Mouse (Mus musculus) spleen, embryonic (tissue): ENCODE results near the gene Chsy1.

Source experiments
- CTCF ChIA-PET: fragments of 350-600 bp; sonication (Branson Sonifier 250); formaldehyde crosslinking; loops from one replicate; lab custom pipeline; 2022; lab: Charles Lee

Gene Chsy1

DNA sequence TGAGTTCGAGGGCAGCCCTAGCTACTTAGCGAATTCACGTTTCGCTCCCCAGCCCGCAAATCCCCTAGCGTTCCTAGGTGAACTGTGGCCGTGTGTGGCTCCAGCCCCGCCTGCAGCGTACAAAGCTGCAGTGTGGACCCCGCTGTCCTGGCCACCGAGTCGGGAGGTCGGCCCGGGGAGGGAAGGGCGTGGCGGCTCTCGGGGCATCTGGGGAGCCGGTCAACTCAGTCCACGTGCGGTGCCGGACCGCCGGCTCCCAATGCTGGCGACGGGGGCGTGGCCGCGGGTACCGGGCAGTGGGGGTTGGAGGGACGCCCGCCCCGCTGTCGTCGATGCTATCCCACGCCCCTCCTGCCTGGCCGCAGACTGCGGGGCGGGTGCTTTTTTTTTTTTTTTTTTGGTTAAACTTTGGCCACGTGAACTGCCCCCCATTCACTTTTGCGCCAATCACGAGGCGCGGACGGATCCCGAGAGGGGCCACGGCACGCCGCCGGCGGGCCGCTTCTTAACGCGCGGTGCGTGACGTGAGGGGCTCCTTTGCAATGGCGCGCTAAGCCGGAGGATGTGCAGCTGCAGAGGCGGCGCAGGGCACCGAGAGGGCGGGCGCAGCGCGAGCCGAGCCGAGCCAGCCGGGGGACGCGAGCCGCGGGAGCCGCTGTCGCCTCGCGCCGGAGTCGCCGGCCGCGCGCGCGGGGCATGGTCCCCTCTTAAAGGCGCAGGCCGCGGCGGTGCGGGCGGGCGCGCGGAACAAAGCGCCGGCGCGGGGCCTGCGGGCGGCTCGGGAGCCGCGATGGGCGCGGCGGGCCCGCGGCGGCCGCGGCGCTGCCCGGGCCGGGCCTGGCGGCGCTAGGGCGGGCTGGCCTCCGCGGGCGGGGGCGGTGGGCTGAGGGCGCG lies at the start of gene Chsy1:
Gene Chsy1, plus strand, starts transcription at position 555 of the 894 bp plus-strand sequence.
- CTCF ChIA-PET, result no interaction called here

- CTCF ChIA-PET, result interaction anchor here (0.6 to 0.8 kb wide), 2 partner anchors 18 to 19 kb away, joined by 3 read pairs; no protein-coding TSS in a partner anchor
Measured at GRCm38 (mm10) chr7:66060066-66060956, 49.0 kb upstream of the Chsy1 start.

DNA sequence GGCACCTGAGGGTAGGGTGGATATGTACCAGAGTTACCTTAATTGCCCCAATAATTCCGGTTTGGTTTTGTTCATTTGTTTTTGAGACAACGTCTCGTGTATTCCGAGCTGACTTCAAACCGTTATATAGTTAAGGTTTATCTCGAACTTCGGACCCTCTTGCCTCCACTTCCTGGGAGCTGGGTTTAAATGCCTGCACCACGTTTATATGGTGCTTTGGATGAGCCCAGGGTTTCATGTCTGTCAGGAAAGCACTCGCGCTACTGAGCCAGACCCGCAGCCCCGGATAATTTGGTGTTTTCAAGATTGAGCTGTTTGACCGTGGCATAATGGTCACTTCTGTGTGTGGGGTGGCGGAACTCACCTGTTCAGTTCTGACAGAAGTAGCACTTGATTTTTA lies 48.3 kb upstream of the Chsy1 start:
- CTCF ChIA-PET, result interaction anchor here (0.8 kb wide), 1 partner anchor 17 kb away, joined by 3 read pairs; no protein-coding TSS in a partner anchor

GRCm38 (mm10) chr7:66076411-66076810 lies 32.9 kb upstream of the Chsy1 start:
- CTCF ChIA-PET, result no interaction called here

DNA sequence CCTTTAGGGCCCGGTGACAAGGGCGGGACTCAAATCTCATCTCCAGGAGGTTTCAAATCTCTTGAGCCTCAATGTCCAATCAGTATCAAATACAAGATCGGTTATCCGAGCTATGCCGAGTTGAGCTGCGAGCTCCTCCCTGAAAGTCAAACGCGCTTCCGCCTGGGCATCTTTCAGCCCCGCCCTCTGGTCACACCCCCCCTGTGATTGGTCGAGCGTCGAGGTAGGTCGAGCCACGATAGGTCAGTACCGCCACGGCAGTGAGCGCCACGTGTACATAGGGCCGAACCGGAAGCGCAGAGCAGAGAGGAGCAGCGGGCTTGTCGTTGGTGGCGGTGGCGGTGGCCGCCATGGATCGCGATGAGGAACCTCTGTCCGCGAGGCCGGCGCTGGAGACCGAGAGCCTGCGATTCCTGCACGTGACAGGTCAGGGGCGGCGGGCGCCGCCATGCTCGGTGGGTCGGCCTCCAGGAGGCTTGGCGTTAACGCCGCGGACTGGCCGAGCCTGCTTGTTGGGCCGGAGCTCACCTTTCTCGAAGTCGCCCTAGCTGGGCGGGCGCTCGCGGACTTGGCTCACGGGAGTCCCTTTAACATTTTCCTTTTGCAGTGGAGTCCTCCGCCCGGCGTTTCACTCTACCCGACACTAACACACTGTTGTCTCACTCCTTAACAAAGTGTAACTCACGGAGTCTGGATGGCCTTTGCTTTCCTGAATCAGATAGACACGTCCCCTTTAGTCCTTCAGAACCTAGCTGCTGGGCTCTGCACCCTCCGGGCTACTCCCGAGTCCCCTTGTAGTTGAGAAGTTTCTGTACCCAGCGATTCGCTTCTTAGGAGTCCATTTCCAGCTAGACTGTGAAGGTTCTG lies 29.7 kb upstream of the Chsy1 start, which contains the start of gene Selenos:
Gene Selenos, plus strand, starts transcription at position 286 of the 867 bp plus-strand sequence.
- CTCF ChIA-PET, result interaction anchor here (0.6 kb wide), 2 partner anchors 19 to 160 kb away, joined by 3 read pairs; no protein-coding TSS in a partner anchor

DNA sequence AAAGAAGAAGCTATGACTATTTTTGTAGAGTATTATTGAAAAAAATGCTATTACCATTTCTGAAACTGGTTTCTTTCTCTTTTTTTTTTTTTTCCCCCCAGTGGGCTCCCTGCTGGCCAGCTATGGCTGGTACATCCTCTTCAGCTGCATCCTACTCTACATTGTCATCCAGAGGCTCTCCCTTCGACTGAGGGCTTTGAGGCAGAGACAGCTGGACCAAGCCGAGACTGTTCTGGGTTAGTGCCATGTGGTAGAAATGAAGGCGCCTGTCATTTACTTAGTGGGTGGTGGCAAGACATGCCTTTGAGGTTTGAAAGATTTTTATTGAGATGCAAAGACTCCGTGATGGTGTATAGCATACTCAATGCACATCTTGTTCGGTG lies 29.1 kb upstream of the Chsy1 start:
- CTCF ChIA-PET, result interaction anchor here (0.6 kb wide), 1 partner anchor 159 kb away, joined by 3 read pairs; no protein-coding TSS in a partner anchor

GRCm38 (mm10) chr7:66083757-66084156 lies 25.6 kb upstream of the Chsy1 start:
- CTCF ChIA-PET, result no interaction called here

DNA sequence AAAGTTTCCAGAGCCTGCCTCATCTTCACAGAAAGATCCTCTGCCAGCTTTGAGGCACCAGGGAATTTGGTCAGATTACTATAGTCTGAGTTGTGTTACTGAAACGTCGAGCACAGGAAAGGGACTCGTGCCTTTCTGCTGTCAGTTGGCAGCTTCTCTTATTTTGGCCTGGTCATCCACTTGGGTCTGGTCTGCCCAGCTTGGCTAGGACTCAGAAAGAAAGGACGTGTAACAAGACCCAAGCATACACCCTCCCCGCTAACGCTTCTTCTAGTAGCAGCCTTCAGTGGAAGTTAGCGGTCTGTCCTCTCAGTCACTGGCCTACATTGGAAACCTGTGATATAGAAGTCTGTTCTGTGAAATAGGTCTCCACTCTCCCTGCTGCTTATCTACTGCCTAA lies 24.8 kb upstream of the Chsy1 start:
- CTCF ChIA-PET, result no interaction called here

- CTCF ChIA-PET, result no interaction called here
Measured at GRCm38 (mm10) chr7:66087652-66088051, 21.7 kb upstream of the Chsy1 start.

- CTCF ChIA-PET, result no interaction called here
Measured at GRCm38 (mm10) chr7:66088077-66088476, 21.2 kb upstream of the Chsy1 start.

- CTCF ChIA-PET, result no interaction called here
Measured at GRCm38 (mm10) chr7:66090676-66091190, 18.6 kb upstream of the Chsy1 start.

DNA sequence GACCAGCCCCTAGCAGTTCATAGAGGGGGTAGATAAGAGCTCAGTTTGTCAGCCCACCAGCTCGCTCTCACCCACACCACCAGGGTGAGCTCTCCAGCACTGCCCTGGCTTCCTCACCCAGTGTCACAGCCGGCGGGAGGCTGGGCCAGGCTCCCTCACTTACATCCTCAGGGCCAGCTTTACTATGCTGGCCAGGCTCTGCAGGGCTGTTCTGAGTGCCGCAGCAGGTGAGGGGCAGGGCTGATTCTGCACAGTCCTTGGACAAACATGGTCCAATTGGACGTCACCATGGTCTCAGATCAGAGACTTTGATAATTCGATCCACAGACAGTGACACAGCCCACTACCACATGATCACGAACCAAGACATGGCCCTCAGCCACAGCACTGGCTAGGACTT lies 17.8 kb upstream of the Chsy1 start:
- CTCF ChIA-PET, result no interaction called here

DNA sequence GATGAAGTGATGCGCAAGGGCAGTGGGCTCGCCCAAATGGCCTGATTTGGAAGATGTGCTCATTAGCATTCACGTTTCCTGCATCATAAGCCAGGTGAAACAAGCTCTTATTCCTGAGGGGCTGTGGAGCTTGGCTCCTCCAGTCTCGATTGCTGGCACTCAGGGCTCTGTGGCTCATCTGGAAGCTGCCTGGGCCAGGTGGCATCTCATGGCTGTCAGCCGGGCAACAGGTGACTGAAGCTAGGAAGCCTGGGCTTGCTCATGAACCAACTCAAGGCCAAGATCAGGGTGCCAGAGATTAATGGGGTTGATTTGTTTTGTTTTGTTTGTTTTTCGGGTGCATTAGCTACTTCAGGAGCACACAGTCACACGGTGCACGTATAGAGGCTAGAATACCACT lies 16.7 kb upstream of the Chsy1 start:
- CTCF ChIA-PET, result interaction anchor here (0.7 kb wide), 1 partner anchor 136 kb away, joined by 3 read pairs; no protein-coding TSS in a partner anchor

- CTCF ChIA-PET, result interaction anchor here (0.6 kb wide), 1 partner anchor 8 kb away, joined by 5 read pairs; no protein-coding TSS in a partner anchor
Measured at GRCm38 (mm10) chr7:66094141-66094540, 15.2 kb upstream of the Chsy1 start.

GRCm38 (mm10) chr7:66098803-66099202 lies 10.5 kb upstream of the Chsy1 start:
- CTCF ChIA-PET, result interaction anchor here (0.6 kb wide), 1 partner anchor 16 kb away, joined by 3 read pairs; no protein-coding TSS in a partner anchor

GRCm38 (mm10) chr7:66101866-66102265 lies 7.4 kb upstream of the Chsy1 start:
- CTCF ChIA-PET, result interaction anchor here (0.6 to 1.3 kb wide), 4 partner anchors 148 to 701 kb away, joined by 3 to 4 read pairs (median 4); no protein-coding TSS in a partner anchor

DNA sequence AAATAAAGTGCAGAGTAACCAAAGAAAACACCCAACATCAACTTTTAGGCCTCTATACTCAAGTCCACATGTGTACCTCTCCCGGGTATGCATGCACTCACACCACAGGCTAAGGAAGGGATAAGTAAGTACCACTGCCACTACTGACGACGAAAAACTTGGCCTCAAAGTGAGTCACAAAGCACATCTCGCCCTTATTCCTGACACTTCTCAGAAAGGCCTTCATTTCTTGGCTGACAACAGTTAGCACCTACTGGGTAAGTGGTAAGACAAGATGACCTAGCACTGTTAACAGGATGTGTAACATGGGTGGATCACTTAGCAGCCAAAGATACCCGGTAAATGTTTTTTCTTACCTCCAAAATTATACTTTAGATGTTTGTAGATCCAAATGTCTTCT lies 4.8 kb upstream of the Chsy1 start:
- CTCF ChIA-PET, result no interaction called here

DNA sequence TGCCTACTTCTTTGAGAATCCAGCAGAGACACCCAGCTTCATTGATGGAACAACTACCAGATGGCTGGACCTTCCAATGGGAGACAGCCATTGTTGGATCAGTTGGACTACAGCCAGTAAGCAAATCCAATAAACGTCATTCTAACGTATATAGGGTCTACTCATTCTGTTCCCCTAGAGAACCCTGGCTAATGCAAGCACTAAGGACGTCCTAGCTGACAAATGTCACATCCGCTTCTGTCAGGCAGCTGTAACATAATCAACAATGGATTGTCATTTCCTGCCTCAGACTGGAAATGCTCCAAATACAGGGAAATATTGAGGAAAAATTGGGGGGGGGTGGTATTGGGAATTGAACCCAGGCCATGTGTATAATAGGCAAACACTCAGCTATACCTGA lies 3.5 kb upstream of the Chsy1 start:
- CTCF ChIA-PET, result interaction anchor here (0.6 to 0.7 kb wide), 2 partner anchors 122 to 282 kb away, joined by 3 to 5 read pairs; partner anchors contain the start of gene Lrrk1

DNA sequence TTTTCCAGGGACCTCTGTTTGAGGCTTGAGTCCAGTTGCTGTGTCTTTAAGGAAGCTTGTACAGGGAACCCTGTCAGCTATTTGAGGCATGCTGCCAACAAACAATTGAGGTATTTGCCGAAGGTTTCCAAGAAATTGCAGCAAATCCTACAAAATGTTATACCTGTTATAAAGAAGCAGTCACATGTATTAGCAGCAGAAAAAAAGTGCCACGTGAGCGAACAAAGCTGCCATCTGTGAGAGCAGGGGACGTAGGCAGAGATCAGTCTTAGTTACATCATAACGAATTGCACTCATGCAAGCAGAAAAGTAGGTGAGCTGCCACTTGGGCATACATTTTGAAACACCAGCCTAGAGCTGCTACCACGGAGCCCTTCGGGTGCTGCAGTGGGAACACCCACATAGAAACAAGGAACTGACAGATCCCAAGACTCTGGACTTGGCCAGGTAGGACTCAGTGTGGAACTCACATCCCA lies 2.7 kb upstream of the Chsy1 start:
- CTCF ChIA-PET, result interaction anchor here (0.6 to 1.0 kb wide), 3 partner anchors 194 to 1236 kb away, joined by 4 to 6 read pairs (median 4); no protein-coding TSS in a partner anchor

DNA sequence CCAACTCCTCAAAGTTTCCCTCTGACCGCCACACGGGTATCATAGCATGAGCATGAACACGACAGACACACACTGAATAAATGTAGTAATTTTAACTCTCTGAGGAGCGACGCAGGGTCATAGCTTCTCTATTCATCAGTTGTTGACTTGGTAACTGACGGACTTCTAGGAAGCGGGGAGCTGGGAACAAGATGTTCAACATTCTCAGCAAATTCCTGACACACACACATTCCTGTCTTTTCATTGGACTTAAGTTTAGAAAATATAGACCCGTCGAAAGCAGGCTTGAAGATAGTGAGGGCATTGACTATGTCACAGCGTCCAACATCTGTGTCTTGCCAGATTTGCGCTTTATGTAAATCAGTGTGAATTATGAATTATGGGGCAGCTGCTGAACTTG lies 2.1 kb upstream of the Chsy1 start:
- CTCF ChIA-PET, result interaction anchor here (1.0 kb wide), 1 partner anchor 193 kb away, joined by 4 read pairs; no protein-coding TSS in a partner anchor
